Mouse (Mus musculus) cerebellum, adult 2 months (tissue): ENCODE measurements around the gene Txnrd3.

ENCODE experiments used
- CTCF ChIP-seq: fragments of 200-500 bp; IDR thresholded peaks from 2 replicates; pipeline ENCODE4 v1.5.1; 2011; ENCODE audit warnings: low read depth, mild to moderate bottlenecking, control low read depth, low read length, moderate library complexity, borderline replicate concordance; ENCODE audit not compliant: insufficient read depth
- POLR2A ChIP-seq: fragments of 200-500 bp; IDR thresholded peaks from 2 replicates; pipeline ENCODE4 v1.6.1; 2011; ENCODE audit warnings: low read length, control low read depth, borderline replicate concordance; ENCODE audit not compliant: insufficient read depth

DNA sequence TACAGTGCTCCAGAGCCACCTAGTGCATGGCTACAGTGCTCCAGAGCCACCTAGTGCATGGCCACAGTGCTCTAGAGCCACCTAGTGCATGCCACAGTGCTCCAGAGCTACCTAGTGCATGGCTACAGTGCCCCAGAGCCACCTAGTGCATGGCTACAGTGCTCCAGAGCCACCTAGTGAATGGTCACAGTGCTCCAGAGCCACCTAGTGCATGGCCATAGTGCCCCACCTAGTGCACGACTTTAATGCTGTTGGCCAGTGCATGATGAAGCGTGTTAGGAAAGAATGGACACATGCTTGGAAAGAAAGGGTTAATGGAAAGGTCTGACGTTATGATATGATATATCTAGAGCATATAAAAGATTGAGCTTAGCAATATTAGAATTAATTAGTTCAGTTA lies 14.6 kb downstream of the Txnrd3 start:
- TF ChIP-seq CTCF (no peak), POLR2A (no peak)
